Mouse (Mus musculus): ENCODE measurements around the gene Rgs12.

Rgs12 gene

DNA sequence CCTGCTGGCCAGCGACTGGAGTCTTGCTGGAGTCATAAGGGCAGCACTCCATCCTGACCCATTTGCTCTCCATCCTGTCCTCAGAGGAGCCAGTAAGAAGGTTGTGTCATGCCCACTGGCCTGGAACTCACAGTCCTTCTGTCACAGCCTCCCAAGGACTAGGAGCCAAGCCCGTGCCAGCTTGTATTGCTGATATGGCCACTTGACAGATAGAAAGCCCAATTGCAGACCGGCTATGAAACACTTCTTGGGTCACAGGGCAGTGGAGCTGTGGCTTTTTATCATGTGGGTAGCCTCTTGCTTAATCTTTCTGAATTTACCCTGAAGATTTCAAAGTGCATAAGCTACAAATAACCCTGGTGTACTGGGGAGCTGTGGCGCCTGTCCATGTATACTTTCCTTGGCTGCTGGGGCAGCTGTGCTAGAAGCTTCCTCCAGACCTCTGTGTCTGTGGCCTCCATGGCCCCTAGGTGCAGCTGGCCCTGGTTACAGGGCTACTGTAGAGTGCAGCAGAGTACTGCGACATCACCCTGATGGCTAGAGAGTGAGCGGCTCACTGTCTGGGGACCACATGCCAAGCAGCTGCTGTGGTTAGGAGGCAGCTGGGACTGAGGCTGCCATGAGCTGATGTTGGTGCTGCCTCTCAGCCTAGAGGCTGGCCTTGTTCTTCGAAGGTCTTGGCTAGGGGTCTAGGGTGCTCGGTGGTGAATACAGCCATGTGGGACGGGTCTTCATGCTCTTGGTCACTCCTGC is 27.5 kb downstream of the Rgs12 start:
- DNase-seq (ENCODE audit: extremely low read depth, low read depth) = no peak

GRCm38 (mm10) chr5:34980099-34980498 is 30.9 kb downstream of the Rgs12 start:
- no peak for DNase-seq (ENCODE audit: extremely low read depth, low read depth)

GRCm38 (mm10) chr5:34981734-34982133 is 32.5 kb downstream of the Rgs12 start:
- no peak for DNase-seq (ENCODE audit: extremely low read depth, low read depth)

DNA sequence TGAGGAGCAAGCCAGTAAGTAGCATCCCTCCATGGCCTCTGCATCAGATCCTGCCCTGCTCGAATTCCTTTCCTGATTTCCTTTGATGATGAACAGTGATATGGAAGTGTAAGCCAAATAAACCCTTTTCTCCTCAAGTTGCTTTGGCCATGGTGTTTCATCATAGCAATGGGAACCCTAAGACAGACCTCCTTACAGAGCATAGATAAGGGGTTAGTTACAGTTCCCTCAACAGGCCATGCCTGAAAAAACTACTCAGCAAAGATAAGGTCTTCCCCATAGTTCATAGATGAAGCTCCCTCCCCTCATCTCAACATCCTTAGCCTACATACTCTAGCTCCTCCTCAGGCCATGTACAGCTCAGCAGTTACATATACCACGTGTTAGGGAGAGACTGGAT is 35.7 kb downstream of the Rgs12 start:
- DNase-seq (ENCODE audit: extremely low read depth, low read depth) = no peak

- DNase-seq (ENCODE audit: extremely low read depth, low read depth) = no peak
Observed at GRCm38 (mm10) chr5:34985867-34986266, 36.6 kb downstream of the Rgs12 start.

- no peak for DNase-seq (ENCODE audit: extremely low read depth, low read depth)
Observed at GRCm38 (mm10) chr5:34987396-34987795, 38.2 kb downstream of the Rgs12 start.

GRCm38 (mm10) chr5:34988690-34989089 is 39.4 kb downstream of the Rgs12 start:
- DNase-seq (ENCODE audit: extremely low read depth, low read depth) = no peak

GRCm38 (mm10) chr5:34989321-34989772 is 40.1 kb downstream of the Rgs12 start:
- no peak for DNase-seq (ENCODE audit: extremely low read depth, low read depth)

DNA sequence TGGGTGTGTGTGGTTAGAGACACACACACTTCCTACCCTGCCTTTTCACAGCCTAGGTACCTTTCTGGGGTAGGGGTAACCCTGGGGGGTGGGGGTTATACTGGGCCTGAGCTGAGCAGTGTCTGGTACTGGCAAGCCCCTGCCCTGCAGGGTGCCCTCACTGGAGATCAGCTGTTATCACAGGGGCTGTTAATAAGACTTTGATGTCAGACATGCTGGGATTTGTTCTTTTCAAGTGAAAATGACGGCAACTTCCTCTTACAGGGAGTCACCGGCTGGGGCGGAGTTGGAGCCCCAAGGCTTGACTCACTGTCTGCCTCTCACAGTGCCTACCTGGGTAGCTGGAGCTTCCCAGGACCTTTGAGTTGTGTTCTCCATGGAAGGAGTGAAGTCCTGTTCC is 49.5 kb downstream of the Rgs12 start:
- no peak for DNase-seq (ENCODE audit: extremely low read depth, low read depth)

DNA sequence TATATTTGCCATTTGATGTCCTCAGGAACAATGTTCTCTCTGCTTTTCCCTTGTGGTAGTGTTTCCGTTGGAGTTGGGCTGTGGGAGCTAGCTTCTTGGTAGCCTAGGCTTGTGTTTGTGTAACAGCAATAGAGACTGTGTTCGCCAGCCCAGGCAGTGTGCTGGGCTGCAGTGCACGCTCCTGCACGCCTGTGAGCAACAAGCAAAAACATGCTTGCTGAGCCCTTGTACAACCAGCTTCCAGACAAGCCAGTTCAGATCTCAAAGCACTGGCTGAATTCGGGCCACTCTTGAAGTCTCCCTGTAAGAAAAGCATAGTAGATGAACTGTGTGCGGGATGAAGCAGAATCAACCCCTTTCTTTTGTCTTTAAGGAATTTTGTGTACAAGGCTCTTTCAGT is 50.0 kb downstream of the Rgs12 start:
- no peak for DNase-seq (ENCODE audit: extremely low read depth, low read depth)

DNA sequence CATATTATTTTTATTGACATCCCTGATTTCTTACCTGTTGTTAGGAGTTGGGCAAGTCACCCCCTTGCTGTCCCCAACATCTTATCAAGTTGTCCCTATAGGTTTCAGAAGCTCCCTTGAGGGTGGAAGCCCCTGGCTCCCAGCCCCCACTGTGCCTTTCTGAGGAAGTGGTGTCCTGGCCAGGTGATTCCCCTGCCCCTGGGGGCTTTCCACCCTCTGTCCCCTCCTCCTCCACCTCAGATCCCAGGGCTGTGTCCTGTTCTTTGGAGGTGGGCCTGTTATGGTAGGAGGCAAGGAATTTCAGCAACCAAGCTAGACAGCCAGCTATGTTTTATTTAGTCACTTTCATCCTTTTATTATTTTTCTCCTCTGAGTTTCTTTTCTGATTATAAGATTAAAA is 51.1 kb downstream of the Rgs12 start:
- no peak for DNase-seq (ENCODE audit: extremely low read depth, low read depth)

DNA sequence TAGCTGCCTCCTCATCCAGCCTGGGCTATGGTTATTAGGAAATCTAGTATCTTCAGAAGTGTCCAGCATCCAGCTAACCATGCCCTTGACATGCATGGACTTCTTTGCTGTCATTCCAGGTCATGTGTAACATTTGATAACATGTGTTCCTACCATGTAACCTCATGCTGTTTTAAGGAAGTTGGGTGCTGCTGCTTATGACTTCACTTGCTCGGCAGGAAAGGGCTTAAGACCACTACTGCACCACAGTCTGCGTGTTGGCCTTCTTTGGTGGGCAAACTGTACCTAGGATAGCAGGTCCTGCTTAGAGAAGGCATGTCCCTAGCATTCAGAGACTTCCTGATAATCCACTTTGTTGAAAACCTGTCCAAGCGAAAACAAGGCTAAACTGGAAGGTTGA is 51.9 kb downstream of the Rgs12 start:
- DNase-seq (ENCODE audit: extremely low read depth, low read depth) = no peak

- no peak for DNase-seq (ENCODE audit: extremely low read depth, low read depth)
Observed at GRCm38 (mm10) chr5:35003611-35004162, 54.4 kb downstream of the Rgs12 start.

GRCm38 (mm10) chr5:35004769-35005168 is 55.5 kb downstream of the Rgs12 start:
- DNase-seq (ENCODE audit: extremely low read depth, low read depth) = no peak

DNA sequence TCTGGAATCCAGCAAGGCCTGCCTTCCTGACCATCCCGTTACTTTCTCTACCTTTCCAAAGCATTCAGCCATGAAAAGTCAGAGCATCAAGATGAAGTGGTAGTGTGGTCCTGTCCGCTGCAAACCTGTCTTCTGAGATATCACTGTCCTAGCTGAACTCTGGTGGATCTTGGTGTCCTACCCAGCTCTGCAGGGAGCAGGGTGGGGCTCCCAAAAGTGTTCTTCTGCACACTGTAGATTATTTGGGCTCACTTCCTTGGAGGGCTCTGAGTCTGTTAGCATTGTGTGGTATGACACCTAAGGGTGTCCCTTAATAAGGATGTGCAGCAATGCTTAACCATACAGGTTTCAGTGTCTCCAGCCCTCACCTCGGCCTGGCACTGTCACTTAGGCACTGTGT is 56.4 kb downstream of the Rgs12 start:
- no peak for DNase-seq (ENCODE audit: extremely low read depth, low read depth)

DNA sequence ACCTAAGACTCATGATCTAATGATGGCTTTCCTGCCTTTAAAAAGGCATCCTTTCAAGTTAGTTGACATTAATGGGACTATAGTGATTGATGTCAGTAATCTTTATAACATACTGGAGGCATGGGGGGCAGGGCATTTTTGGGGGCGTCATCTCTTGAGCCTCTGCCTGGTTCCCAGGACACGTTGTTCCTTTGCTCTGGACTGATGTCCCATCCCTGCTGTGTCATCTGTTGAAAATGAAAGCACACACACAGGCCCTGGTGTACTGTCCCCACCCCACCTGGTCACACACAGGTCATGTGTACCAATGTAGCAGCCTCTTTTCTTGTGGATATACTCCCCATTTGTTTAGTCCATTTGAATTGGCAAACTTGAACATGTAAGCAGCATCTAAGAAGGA is 57.4 kb downstream of the Rgs12 start:
- no peak for DNase-seq (ENCODE audit: extremely low read depth, low read depth)

DNA sequence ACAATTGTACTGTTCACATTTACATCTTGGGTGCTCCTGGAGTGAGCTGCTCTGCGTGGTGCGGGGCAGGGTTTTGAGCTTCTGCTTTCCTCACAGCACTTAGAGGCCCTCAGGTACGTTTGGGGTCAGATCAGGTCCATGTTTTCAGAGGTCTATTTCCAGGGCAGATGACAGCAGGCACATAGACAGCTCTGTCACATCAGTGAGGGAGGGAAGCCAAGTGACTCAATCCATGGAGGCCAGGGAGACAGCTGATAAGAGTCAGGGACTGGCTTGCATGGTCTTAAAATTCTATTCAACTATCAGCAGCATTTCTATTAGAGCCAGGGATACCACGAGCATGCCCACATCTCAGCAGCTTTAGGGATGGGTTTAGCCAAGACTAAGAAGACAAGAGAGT is 59.9 kb downstream of the Rgs12 start:
- no peak for DNase-seq (ENCODE audit: extremely low read depth, low read depth)

DNA sequence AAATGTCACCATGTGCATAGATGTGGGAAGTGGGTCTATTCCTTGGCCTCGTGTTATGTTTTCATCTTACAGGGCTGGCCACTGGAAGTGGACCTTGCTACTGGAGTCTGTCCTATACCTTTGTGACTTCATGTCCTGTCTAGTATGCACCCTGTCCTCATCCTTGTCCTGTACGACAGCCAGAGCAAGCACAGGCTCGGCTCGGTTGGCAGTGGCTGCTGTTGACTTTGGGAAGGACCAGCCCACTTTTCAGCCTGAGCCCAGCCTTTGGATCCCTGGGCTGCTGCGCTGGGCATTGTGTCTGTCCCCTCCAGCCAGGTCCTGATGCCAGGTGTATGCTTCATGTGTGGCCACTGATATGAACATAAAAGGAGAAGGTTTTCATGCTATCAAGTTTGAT is 61.4 kb downstream of the Rgs12 start:
- no peak for DNase-seq (ENCODE audit: extremely low read depth, low read depth)

GRCm38 (mm10) chr5:35011156-35011923 is 62.1 kb downstream of the Rgs12 start:
- no peak for DNase-seq (ENCODE audit: extremely low read depth, low read depth)

DNA sequence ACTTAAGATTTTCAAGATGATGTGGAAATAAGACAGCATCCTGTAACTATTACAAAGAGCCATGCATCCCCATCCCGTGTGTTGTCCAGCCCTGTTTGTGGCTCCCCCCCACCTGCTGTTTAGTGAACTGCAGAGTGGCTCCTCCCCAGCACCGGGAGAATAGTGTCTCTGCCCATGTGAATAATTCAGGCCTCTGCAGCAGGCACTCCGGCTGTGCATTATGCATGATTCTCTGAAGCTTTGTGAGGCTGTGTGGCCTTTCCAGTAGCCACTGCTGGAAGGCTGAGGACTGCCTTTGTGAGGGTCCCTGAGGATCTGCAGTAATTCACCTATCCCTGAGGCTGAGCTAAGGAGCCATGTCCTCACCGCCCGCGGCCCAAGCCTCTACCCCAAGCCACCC is 64.8 kb downstream of the Rgs12 start:
- no peak for DNase-seq (ENCODE audit: extremely low read depth, low read depth)

GRCm38 (mm10) chr5:35019673-35020300 is 70.5 kb downstream of the Rgs12 start:
- no peak for DNase-seq (ENCODE audit: extremely low read depth, low read depth)

Data from MEL-GATA-1-ER (cell line).